Mouse (Mus musculus): ENCODE measurements around the gene E030030I06Rik. TPM values are rescaled to one million over a fixed set of nuclear protein-coding genes. Genes with fewer than 3 reads are reported as not detected.
"Not testable (repeated sequence)": the region's sequence is repeated elsewhere in the genome, so short reads cannot be mapped to it uniquely, and the experiment has no call there.

The E030030I06Rik gene
- total and polyA plus RNA-seq, 3 experiments = 2.2 to 3.2 TPM; not detected in 1

- no peaks in the 10 kb centered on the region for H3K4me1 ChIP-seq (ENCODE audit: control insufficient read depth in 1 of 2, insufficient read depth in 2 of 2, low read length in 2 of 2)
- no peaks in the 10 kb centered on the region for H3K27me3 ChIP-seq (ENCODE audit: control insufficient read depth in 1 of 2, insufficient read depth in 2 of 2, low read length in 2 of 2)
- no peaks in the 10 kb centered on the region for H3K79me2 ChIP-seq (ENCODE audit: control insufficient read depth, insufficient read depth, low read length, poor library complexity)
- H3K9ac ChIP-seq (ENCODE audit: control insufficient read depth, low read depth, low read length, poor library complexity, severe bottlenecking) = no peak overlapping the region
- H3K4me3 ChIP-seq (ENCODE audit: control insufficient read depth in 1 of 2, insufficient read depth in 1 of 2, low read depth in 2 of 2, low read length in 2 of 2) = no peak overlapping the region
- TF ChIP-seq POLR2A (IDR thresholded peaks at IDR 0.05; ENCODE audit: control insufficient read depth in 1 of 2, insufficient read depth in 1 of 2, low read depth in 1 of 2, low read length in 2 of 2, poor library complexity in 1 of 2) (no peak), ZNF384 (IDR thresholded peaks at IDR 0.05; ENCODE audit: low read depth, low read length) (no peak), MEF2A (IDR thresholded peaks at IDR 0.05; ENCODE audit: extremely low read depth, insufficient replicate concordance, low read depth, low read length, poor library complexity, severe bottlenecking) (no peak)
- DNase-seq (ENCODE audit: low read depth, low spot score) = no peak
- no peaks in the 10 kb centered on the region for H3K9me3 ChIP-seq (replicated peaks; ENCODE audit: insufficient read depth, low read length)
- no peak overlapping the region for H3K27ac ChIP-seq (ENCODE audit: control insufficient read depth, low read depth, low read length)
- no peaks in the 10 kb centered on the region for H3K36me3 ChIP-seq (ENCODE audit: control insufficient read depth in 1 of 2, insufficient read depth in 2 of 2, low read length in 2 of 2)
Measured at GRCm38 (mm10) chr10:22142926-22143325, 6.1 kb downstream of the E030030I06Rik start.

GRCm38 (mm10) chr10:22142194-22142593 is 6.9 kb downstream of the E030030I06Rik start:
- H3K4me3 ChIP-seq (ENCODE audit: control insufficient read depth in 1 of 2, insufficient read depth in 1 of 2, low read depth in 2 of 2, low read length in 2 of 2); H3K9ac ChIP-seq (ENCODE audit: control insufficient read depth, low read depth, low read length, poor library complexity, severe bottlenecking); H3K27me3 ChIP-seq (ENCODE audit: control insufficient read depth in 1 of 2, insufficient read depth in 2 of 2, low read length in 2 of 2); H3K4me1 ChIP-seq (ENCODE audit: control insufficient read depth in 1 of 2, insufficient read depth in 2 of 2, low read length in 2 of 2); H3K27ac ChIP-seq (ENCODE audit: control insufficient read depth, low read depth, low read length); H3K36me3 ChIP-seq (ENCODE audit: control insufficient read depth in 1 of 2, insufficient read depth in 2 of 2, low read length in 2 of 2); H3K79me2 ChIP-seq (ENCODE audit: control insufficient read depth, insufficient read depth, low read length, poor library complexity); H3K9me3 ChIP-seq (replicated peaks; ENCODE audit: insufficient read depth, low read length): not testable (repeated sequence)
- DNase-seq (ENCODE audit: low read depth, low spot score) = peak; percentile 95

- TF ChIP-seq E2F4 (IDR thresholded peaks at IDR 0.05; ENCODE audit: borderline replicate concordance, low read depth, low read length) (no peak), CHD1 (IDR thresholded peaks at IDR 0.05; ENCODE audit: low read depth, low read length) (no peak), CHD2 (IDR thresholded peaks at IDR 0.05; ENCODE audit: low read length) (no peak), SMC3 (IDR thresholded peaks at IDR 0.05; ENCODE audit: low read depth, low read length) (peak; percentile 62), GABPA (IDR thresholded peaks at IDR 0.05; ENCODE audit: low read depth, low read length) (no peak), CTCF (IDR thresholded peaks at IDR 0.05 in 2 of 3, conservative IDR thresholded peaks at IDR 0.05 in 1 of 3; ENCODE audit: control insufficient read depth in 1 of 3, insufficient read depth in 1 of 3, low read depth in 2 of 3, low read length in 3 of 3, poor library complexity in 1 of 3, severe bottlenecking in 1 of 3) (peak in 2 of 3 experiments; percentile 51 to 54; a peak in 4 of 6 replicates), RAD21 (IDR thresholded peaks at IDR 0.05; ENCODE audit: low read depth, low read length) (peak; percentile 19), ELF1 (IDR thresholded peaks at IDR 0.05; ENCODE audit: low read depth, low read length) (no peak)
- no peaks in the 10 kb centered on the region for H3K9me3 ChIP-seq (replicated peaks; ENCODE audit: insufficient read depth, low read length)
- H3K4me3 ChIP-seq (ENCODE audit: control insufficient read depth in 1 of 2, insufficient read depth in 1 of 2, low read depth in 2 of 2, low read length in 2 of 2) = no peak overlapping the region
- peaks cover 0 to 2% of the 10 kb centered on the region in 2 experiments; a peak in 1 of 4 replicates for H3K27me3 ChIP-seq (ENCODE audit: control insufficient read depth in 1 of 2, insufficient read depth in 2 of 2, low read length in 2 of 2)
- H3K9ac ChIP-seq (ENCODE audit: control insufficient read depth, low read depth, low read length, poor library complexity, severe bottlenecking) = no peak overlapping the region
- no peak overlapping the region for H3K27ac ChIP-seq (ENCODE audit: control insufficient read depth, low read depth, low read length)
- peak; percentile 9 for DNase-seq (ENCODE audit: low read depth, low spot score)
- H3K79me2 ChIP-seq (ENCODE audit: control insufficient read depth, insufficient read depth, low read length, poor library complexity) = no peaks in the 10 kb centered on the region
- H3K4me1 ChIP-seq (ENCODE audit: control insufficient read depth in 1 of 2, insufficient read depth in 2 of 2, low read length in 2 of 2) = no peaks in the 10 kb centered on the region
- no peaks in the 10 kb centered on the region for H3K36me3 ChIP-seq (ENCODE audit: control insufficient read depth in 1 of 2, insufficient read depth in 2 of 2, low read length in 2 of 2)
Measured at GRCm38 (mm10) chr10:22140665-22141280, 8.3 kb downstream of the E030030I06Rik start.
